Comparison of ENCODE assay signal across 14 mouse cellular contexts in genomic region chr3:88209306-88209705, GRCm38 (mm10). TPM values are rescaled to one million over a fixed set of nuclear protein-coding genes. Genes with fewer than 3 reads are reported as not detected.
DNase-seq lines count a peak whose midpoint lies in the region; ATAC-seq and TF ChIP-seq lines count a peak whose summit lies in the region.
"Had no signal": no experiment of that assay in that cellular context is flagged by ENCODE, and none has a peak within 500 bp of the region (broad histone marks: within the 10 kb centered on the region; RNA-seq: fewer than 3 reads in every experiment).

No protein-coding gene starts in this region.

- peak; percentile 16 for DNase-seq in cerebellum, adult 11 months
- no peak for DNase-seq in cerebellum, postnatal 4 days (ENCODE audit: low spot score in 2 of 2)
- DNase-seq in hindbrain, embryonic 11.5 days (ENCODE audit: low spot score), result no peak
- no peak for DNase-seq in gastrocnemius, adult 8-10 months (ENCODE audit: low spot score in 2 of 2)
- DNase-seq: gastrocnemius, postnatal 25 days; heart, postnatal 10 days; kidney, adult 8-10 months; layer of hippocampus, postnatal 36 days; lung, postnatal 14 days had no signal

- TF ChIP-seq POLR2A in cortical plate, adult 2 months (IDR thresholded peaks at IDR 0.05; ENCODE audit: extremely low read depth, insufficient read depth, low read length), result no peak

- peak overlapping the region; percentile 83 for H3K9ac ChIP-seq in hindbrain, embryonic 11.5 days (ENCODE audit: low read depth, low read length)
- H3K9ac ChIP-seq in midbrain, embryonic 16.5 days (ENCODE audit: low read depth, low read length), result peak overlapping the region; percentile 87
- H3K9ac ChIP-seq in intestine, embryonic 15.5 days, result no peak overlapping the region
- H3K9ac ChIP-seq in intestine, embryonic 16.5 days (ENCODE audit: low read depth, low read length), result no peak overlapping the region

- peaks cover 70% of the 10 kb centered on the region for H3K27me3 ChIP-seq in hindbrain, embryonic 11.5 days (ENCODE audit: control insufficient read depth, insufficient read depth, low read length)
- peaks cover 18% of the 10 kb centered on the region for H3K27me3 ChIP-seq in midbrain, embryonic 16.5 days (ENCODE audit: control insufficient read depth, insufficient read depth, low read depth, low read length)
- peaks cover 98% of the 10 kb centered on the region for H3K27me3 ChIP-seq in intestine, embryonic 15.5 days (replicated peaks)
- H3K27me3 ChIP-seq in intestine, embryonic 16.5 days (replicated peaks; ENCODE audit: control insufficient read depth, insufficient read depth, low read length), result peaks cover 93% of the 10 kb centered on the region

- peaks cover 8% of the 10 kb centered on the region for H3K4me1 ChIP-seq in cortical plate, adult 2 months (ENCODE audit: control insufficient read depth, insufficient read depth, low read length)
- H3K4me1 ChIP-seq in hindbrain, embryonic 11.5 days (replicated peaks; ENCODE audit: control insufficient read depth, insufficient read depth, low read length), result no peaks in the 10 kb centered on the region
- peaks cover 32% of the 10 kb centered on the region for H3K4me1 ChIP-seq in midbrain, embryonic 16.5 days (ENCODE audit: control insufficient read depth, insufficient read depth, low read length)
- H3K4me1 ChIP-seq in intestine, embryonic 15.5 days (replicated peaks), result peaks cover under 1% of the 10 kb centered on the region
- peaks cover under 1% of the 10 kb centered on the region; the same call in 1 of the 2 replicates for H3K4me1 ChIP-seq in intestine, embryonic 16.5 days (ENCODE audit: control insufficient read depth, insufficient read depth, low read length)

- no peaks in the 10 kb centered on the region for H3K36me3 ChIP-seq in hindbrain, embryonic 11.5 days (ENCODE audit: control insufficient read depth, insufficient read depth, low read length)
- H3K36me3 ChIP-seq in midbrain, embryonic 16.5 days (ENCODE audit: control insufficient read depth, insufficient read depth, low read length), result no peaks in the 10 kb centered on the region
- H3K36me3 ChIP-seq in intestine, embryonic 15.5 days, result no peaks in the 10 kb centered on the region
- no peaks in the 10 kb centered on the region for H3K36me3 ChIP-seq in intestine, embryonic 16.5 days (ENCODE audit: control insufficient read depth, insufficient read depth, low read length)

- H3K27ac ChIP-seq in cortical plate, adult 2 months (ENCODE audit: insufficient read depth, low read length), result peak overlapping the region; percentile 53; the same call in 1 of the 2 replicates
- H3K27ac ChIP-seq in hindbrain, embryonic 11.5 days (ENCODE audit: low read depth, low read length), result peak overlapping the region; percentile 24; the same call in 1 of the 2 replicates
- peak overlapping the region; percentile 94 for H3K27ac ChIP-seq in midbrain, embryonic 16.5 days (ENCODE audit: low read length)
- no peak overlapping the region for H3K27ac ChIP-seq in intestine, embryonic 15.5 days
- no peak overlapping the region for H3K27ac ChIP-seq in intestine, embryonic 16.5 days (ENCODE audit: low read length)
- H3K27ac ChIP-seq: stomach, postnatal 0 days had no signal

- H3K4me2 ChIP-seq in hindbrain, embryonic 11.5 days (replicated peaks; ENCODE audit: low read depth, low read length), result peak overlapping the region; percentile 65
- H3K4me2 ChIP-seq in midbrain, embryonic 16.5 days (ENCODE audit: low read length), result peak overlapping the region; percentile 61
- no peak overlapping the region for H3K4me2 ChIP-seq in intestine, embryonic 15.5 days (replicated peaks)
- H3K4me2 ChIP-seq in intestine, embryonic 16.5 days (ENCODE audit: low read depth, low read length), result no peak overlapping the region

- ATAC-seq in hindbrain, embryonic 11.5 days (ENCODE audit: low FRiP score), result no peak
- no peak for ATAC-seq in midbrain, embryonic 16.5 days
- no peak for ATAC-seq in intestine, embryonic 15.5 days
- no peak for ATAC-seq in intestine, embryonic 16.5 days

- no peak for TF ChIP-seq CTCF in cortical plate, adult 2 months (IDR thresholded peaks at IDR 0.05; ENCODE audit: extremely low read depth, insufficient read depth, low read length)

- no peaks in the 10 kb centered on the region for H3K9me3 ChIP-seq in hindbrain, embryonic 11.5 days (ENCODE audit: control insufficient read depth, low read length)
- no peaks in the 10 kb centered on the region for H3K9me3 ChIP-seq in midbrain, embryonic 16.5 days (replicated peaks; ENCODE audit: control insufficient read depth, low read length, poor library complexity, severe bottlenecking)
- no peaks in the 10 kb centered on the region for H3K9me3 ChIP-seq in intestine, embryonic 15.5 days
- no peaks in the 10 kb centered on the region for H3K9me3 ChIP-seq in intestine, embryonic 16.5 days (ENCODE audit: control insufficient read depth, low read length)

- 0% methylated on average over 6 of the region's 6 CpGs for WGBS in hindbrain, embryonic 11.5 days
- WGBS in midbrain, embryonic 16.5 days, result 1% methylated on average over 6 of the region's 6 CpGs
- WGBS in intestine, embryonic 15.5 days, result 3% methylated on average over 6 of the region's 6 CpGs
- 1% methylated on average over 6 of the region's 6 CpGs for WGBS in intestine, embryonic 16.5 days

- peak overlapping the region; percentile 90 for H3K4me3 ChIP-seq in cortical plate, adult 2 months (ENCODE audit: insufficient read depth, low read length)
- peak overlapping the region; percentile 55 for H3K4me3 ChIP-seq in hindbrain, embryonic 11.5 days (ENCODE audit: low read depth, low read length)
- peak overlapping the region; percentile 54 for H3K4me3 ChIP-seq in midbrain, embryonic 16.5 days (ENCODE audit: low read depth, low read length)
- no peak overlapping the region for H3K4me3 ChIP-seq in intestine, embryonic 15.5 days (replicated peaks)
- no peak overlapping the region for H3K4me3 ChIP-seq in intestine, embryonic 16.5 days (ENCODE audit: low read length)

RNA-seq across cellular contexts. Expression of gene Rhbg, which starts 45.2 kb away (rescaled TPM):
- polyA plus RNA-seq in cortical plate, adult 2 months (2012; rRNA removed), result not detected in 2 replicates
- 0.13 and 0.25 TPM in 2 replicates for polyA plus RNA-seq in hindbrain, embryonic 11.5 days (2014; fragmentation: Nextera tagmentation; extraction: Ambion mirVana)
- 0.18 and 0.21 TPM in 2 replicates for polyA plus RNA-seq in midbrain, embryonic 16.5 days (2015; fragmentation: Nextera tagmentation; extraction: Ambion mirVana)
- polyA plus RNA-seq in intestine, embryonic 15.5 days (2015; fragmentation: Nextera tagmentation; extraction: Ambion mirVana), result 0.59 and 0.69 TPM in 2 replicates
- total RNA-seq in gastrocnemius, adult 8-10 months (2022), result not detected
- 0.69 and 1.3 TPM in 2 replicates for polyA plus RNA-seq in intestine, embryonic 16.5 days (2015; fragmentation: Nextera tagmentation; extraction: Ambion mirVana)
- total RNA-seq: gastrocnemius, postnatal 25 days; heart, postnatal 10 days; layer of hippocampus, postnatal 36 days had no signal

Comparison
In these comparisons a context has a peak if more than half of its experiments do, and no peak if none do; other contexts are left out.
1. H3K27ac ChIP-seq: peak in cortical plate, adult 2 months (single experiment), hindbrain, embryonic 11.5 days (single experiment) and midbrain, embryonic 16.5 days (single experiment); none in intestine, embryonic 15.5 days (single experiment) and intestine, embryonic 16.5 days (single experiment).
2. H3K4me3 ChIP-seq: peak in cortical plate, adult 2 months (single experiment), hindbrain, embryonic 11.5 days (single experiment) and midbrain, embryonic 16.5 days (single experiment); none in intestine, embryonic 15.5 days (single experiment) and intestine, embryonic 16.5 days (single experiment).
3. H3K4me2 ChIP-seq: peak in hindbrain, embryonic 11.5 days (single experiment) and midbrain, embryonic 16.5 days (single experiment); none in intestine, embryonic 15.5 days (single experiment) and intestine, embryonic 16.5 days (single experiment).
4. H3K9ac ChIP-seq: peak in hindbrain, embryonic 11.5 days (single experiment) and midbrain, embryonic 16.5 days (single experiment); none in intestine, embryonic 15.5 days (single experiment) and intestine, embryonic 16.5 days (single experiment).